Mouse (Mus musculus) kidney, embryonic 15.5 days (tissue): ENCODE data around the gene Yy1. TPM values are rescaled to one million over a fixed set of nuclear protein-coding genes. Genes with fewer than 3 reads are reported as not detected.

ENCODE experiments used
- ATAC-seq: fragments of 200-750 bp; cut with Nextera tagmentation; replicated peaks from 2 replicates; pipeline ENCODE4 v1.8.0; 2017; ENCODE audit warnings: moderate TSS enrichment; ENCODE audit not compliant: low FRiP score
- H3K27ac ChIP-seq: fragments of 300-500 bp; sonication (generic); 2 replicates; pipeline ENCODE4 v1.5.1; 2015; ENCODE audit warnings: mild to moderate bottlenecking, inconsistent platforms
- H3K27me3 ChIP-seq: fragments of 300-500 bp; sonication (generic); 2 replicates; pipeline ENCODE4 v1.6.1; 2015; ENCODE audit warnings: inconsistent platforms
- H3K36me3 ChIP-seq: fragments of 300-500 bp; sonication (generic); 2 replicates; pipeline ENCODE4 v1.6.1; 2015; ENCODE audit warnings: inconsistent platforms
- H3K4me1 ChIP-seq: fragments of 300-500 bp; sonication (generic); 2 replicates; pipeline ENCODE4 v1.6.1; 2015; ENCODE audit warnings: inconsistent platforms
- H3K4me2 ChIP-seq: fragments of 300-500 bp; sonication (generic); 2 replicates; pipeline ENCODE4 v1.6.1; 2015; ENCODE audit warnings: moderate library complexity, mild to moderate bottlenecking, inconsistent platforms
- H3K4me3 ChIP-seq: fragments of 300-500 bp; sonication (generic); replicated peaks from 2 replicates; pipeline ENCODE4 v1.5.1; 2015; ENCODE audit warnings: mild to moderate bottlenecking, inconsistent platforms
- H3K9ac ChIP-seq: fragments of 300-500 bp; sonication (generic); 2 replicates; pipeline ENCODE4 v1.6.1; 2015; ENCODE audit warnings: mild to moderate bottlenecking, inconsistent platforms
- H3K9me3 ChIP-seq: fragments of 300-500 bp; sonication (generic); replicated peaks from 2 replicates; pipeline ENCODE4 v1.6.1; 2016; ENCODE audit warnings: inconsistent platforms
- WGBS: fragments of 180-500 bp; shearing (Covaris S2); methylation state at CpG from one replicate; pipeline ENCODE4 v1.1.7; 2015; ENCODE audit warnings: mixed read lengths; 5-methylcytosine and 5-hydroxymethylcytosine counted together
- polyA plus RNA-seq: library from polyadenylated mRNA; unstranded; fragments of >200 nt; fragmentation: Nextera tagmentation; extraction: Ambion mirVana; gene quantifications from 2 replicates; pipeline ENCODE4 v1.2.1, GENCODE M21; 2015

The Yy1 gene
- 19.1 and 20.4 TPM in 2 replicates for polyA plus RNA-seq

- Histone ChIP-seq H3K4me2 (peak within 1 kb of the TSS; percentile 67), H3K4me1 (peaks cover 39% of the 10 kb centered on the region), H3K36me3 (0 out of 2 replicates have a peak, but pooled peaks cover 8% of the 10 kb centered on the region), H3K27ac (peak within 1 kb of the TSS; percentile 100), H3K9ac (peak within 1 kb of the TSS; percentile 94), H3K27me3 (no peaks in the 10 kb centered on the region), H3K9me3 (no peaks in the 10 kb centered on the region), H3K4me3 (peak within 1 kb of the TSS; percentile 98)
- under 1% methylated on average over 78 of the region's 127 CpGs for WGBS
- ATAC-seq = peak; percentile 94
Measured at GRCm38 (mm10) chr12:108792546-108793452, at the start of gene Yy1. Yy1 (plus strand) TSS chr12:108792973.

- H3K4me2 ChIP-seq = no peak overlapping the region
- H3K36me3 ChIP-seq = no peaks in the 10 kb centered on the region
- no peak overlapping the region for H3K27ac ChIP-seq
- H3K9me3 ChIP-seq = no peaks in the 10 kb centered on the region
- H3K4me3 ChIP-seq = no peak overlapping the region
- 0 out of 2 replicates have a peak, but pooled peaks cover 2% of the 10 kb centered on the region for H3K4me1 ChIP-seq
- no peak for ATAC-seq
- no peaks in the 10 kb centered on the region for H3K27me3 ChIP-seq
- H3K9ac ChIP-seq = no peak overlapping the region
Measured at GRCm38 (mm10) chr12:108745990-108746389, 46.8 kb upstream of the Yy1 start.

GRCm38 (mm10) chr12:108749019-108749418 is 43.8 kb upstream of the Yy1 start:
- Histone ChIP-seq H3K27ac (no peak overlapping the region), H3K27me3 (no peaks in the 10 kb centered on the region), H3K9ac (no peak overlapping the region), H3K4me2 (no peak overlapping the region), H3K4me3 (no peak overlapping the region), H3K36me3 (no peaks in the 10 kb centered on the region), H3K4me1 (0 out of 2 replicates have a peak, but pooled peaks cover 2% of the 10 kb centered on the region), H3K9me3 (no peaks in the 10 kb centered on the region)
- ATAC-seq = no peak
- 79% methylated on average over 6 of the region's 6 CpGs for WGBS

- H3K36me3 ChIP-seq = no peaks in the 10 kb centered on the region
- no peaks in the 10 kb centered on the region for H3K27me3 ChIP-seq
- 81% methylated on average over 9 of the region's 9 CpGs for WGBS
- no peak overlapping the region for H3K9ac ChIP-seq
- no peak overlapping the region for H3K27ac ChIP-seq
- H3K9me3 ChIP-seq = no peaks in the 10 kb centered on the region
- H3K4me2 ChIP-seq = no peak overlapping the region
- 0 out of 2 replicates have a peak, but pooled peaks cover 2% of the 10 kb centered on the region for H3K4me1 ChIP-seq
- no peak overlapping the region for H3K4me3 ChIP-seq
- no peak for ATAC-seq
Measured at GRCm38 (mm10) chr12:108749454-108749853, 43.3 kb upstream of the Yy1 start.

GRCm38 (mm10) chr12:108750226-108750625 is 42.5 kb upstream of the Yy1 start:
- Histone ChIP-seq H3K9me3 (no peaks in the 10 kb centered on the region), H3K4me1 (0 out of 2 replicates have a peak, but pooled peaks cover 2% of the 10 kb centered on the region), H3K27me3 (no peaks in the 10 kb centered on the region), H3K27ac (no peak overlapping the region), H3K9ac (no peak overlapping the region), H3K4me2 (no peak overlapping the region), H3K4me3 (no peak overlapping the region), H3K36me3 (no peaks in the 10 kb centered on the region)
- WGBS = 63% methylated on average over 3 of the region's 3 CpGs
- no peak for ATAC-seq

- no peak for ATAC-seq
- no peak overlapping the region for H3K4me3 ChIP-seq
- H3K9me3 ChIP-seq = no peaks in the 10 kb centered on the region
- no peak overlapping the region for H3K4me2 ChIP-seq
- no peak overlapping the region for H3K27ac ChIP-seq
- no peak overlapping the region for H3K9ac ChIP-seq
- 0 out of 2 replicates have a peak, but pooled peaks cover 2% of the 10 kb centered on the region for H3K4me1 ChIP-seq
- H3K27me3 ChIP-seq = no peaks in the 10 kb centered on the region
- WGBS = 49% methylated on average over 9 of the region's 9 CpGs
- H3K36me3 ChIP-seq = no peaks in the 10 kb centered on the region
Measured at GRCm38 (mm10) chr12:108751790-108752189, 41.0 kb upstream of the Yy1 start.

GRCm38 (mm10) chr12:108755141-108755540 is 37.6 kb upstream of the Yy1 start:
- Histone ChIP-seq H3K9ac (no peak overlapping the region), H3K4me1 (peaks cover 6% of the 10 kb centered on the region), H3K4me2 (no peak overlapping the region), H3K36me3 (no peaks in the 10 kb centered on the region), H3K9me3 (no peaks in the 10 kb centered on the region), H3K27ac (no peak overlapping the region), H3K4me3 (no peak overlapping the region), H3K27me3 (no peaks in the 10 kb centered on the region)
- 86% methylated on average over 21 of the region's 21 CpGs for WGBS
- ATAC-seq = no peak

- Histone ChIP-seq H3K4me3 (no peak overlapping the region), H3K4me1 (peaks cover 4% of the 10 kb centered on the region), H3K27ac (no peak overlapping the region), H3K9me3 (no peaks in the 10 kb centered on the region), H3K36me3 (no peaks in the 10 kb centered on the region), H3K9ac (no peak overlapping the region), H3K4me2 (no peak overlapping the region), H3K27me3 (no peaks in the 10 kb centered on the region)
- no peak for ATAC-seq
- WGBS = 93% methylated on average over 10 of the region's 10 CpGs
Measured at GRCm38 (mm10) chr12:108756611-108757010, 36.2 kb upstream of the Yy1 start.

GRCm38 (mm10) chr12:108757717-108758257 is 35.0 kb upstream of the Yy1 start:
- Histone ChIP-seq H3K27me3 (no peaks in the 10 kb centered on the region), H3K4me2 (peak overlapping the region; percentile 90), H3K4me1 (peaks cover 4% of the 10 kb centered on the region), H3K9ac (peak overlapping the region; percentile 72), H3K4me3 (peak overlapping the region; percentile 75), H3K36me3 (no peaks in the 10 kb centered on the region), H3K9me3 (no peaks in the 10 kb centered on the region), H3K27ac (peak overlapping the region; percentile 48; the same call in 1 of the 2 replicates)
- under 1% methylated on average over 41 of the region's 41 CpGs for WGBS
- peak; percentile 98 for ATAC-seq

GRCm38 (mm10) chr12:108758273-108758672 is 34.5 kb upstream of the Yy1 start:
- Histone ChIP-seq H3K36me3 (no peaks in the 10 kb centered on the region), H3K27ac (no peak overlapping the region), H3K4me2 (peak overlapping the region; percentile 90), H3K27me3 (no peaks in the 10 kb centered on the region), H3K4me1 (peaks cover 4% of the 10 kb centered on the region), H3K4me3 (peak overlapping the region; percentile 75), H3K9ac (no peak overlapping the region), H3K9me3 (no peaks in the 10 kb centered on the region)
- ATAC-seq = no peak
- 68% methylated on average over 8 of the region's 8 CpGs for WGBS

- Histone ChIP-seq H3K9me3 (no peaks in the 10 kb centered on the region), H3K4me2 (no peak overlapping the region), H3K4me1 (peaks cover 4% of the 10 kb centered on the region), H3K27me3 (no peaks in the 10 kb centered on the region), H3K27ac (no peak overlapping the region), H3K36me3 (no peaks in the 10 kb centered on the region), H3K4me3 (no peak overlapping the region), H3K9ac (no peak overlapping the region)
- ATAC-seq = no peak; the same call in 1 of the 2 replicates
- WGBS = 86% methylated on average over 13 of the region's 13 CpGs
Measured at GRCm38 (mm10) chr12:108758682-108759081, 34.1 kb upstream of the Yy1 start.

- Histone ChIP-seq H3K9me3 (no peaks in the 10 kb centered on the region), H3K4me1 (peaks cover 4% of the 10 kb centered on the region), H3K36me3 (no peaks in the 10 kb centered on the region), H3K9ac (no peak overlapping the region), H3K4me3 (no peak overlapping the region), H3K27ac (no peak overlapping the region), H3K27me3 (no peaks in the 10 kb centered on the region), H3K4me2 (no peak overlapping the region)
- no peak for ATAC-seq
- WGBS = 77% methylated on average over 11 of the region's 11 CpGs
Measured at GRCm38 (mm10) chr12:108759266-108759665, 33.5 kb upstream of the Yy1 start.
